Mouse (Mus musculus): ENCODE data around the gene Ncoa7.

DNA sequence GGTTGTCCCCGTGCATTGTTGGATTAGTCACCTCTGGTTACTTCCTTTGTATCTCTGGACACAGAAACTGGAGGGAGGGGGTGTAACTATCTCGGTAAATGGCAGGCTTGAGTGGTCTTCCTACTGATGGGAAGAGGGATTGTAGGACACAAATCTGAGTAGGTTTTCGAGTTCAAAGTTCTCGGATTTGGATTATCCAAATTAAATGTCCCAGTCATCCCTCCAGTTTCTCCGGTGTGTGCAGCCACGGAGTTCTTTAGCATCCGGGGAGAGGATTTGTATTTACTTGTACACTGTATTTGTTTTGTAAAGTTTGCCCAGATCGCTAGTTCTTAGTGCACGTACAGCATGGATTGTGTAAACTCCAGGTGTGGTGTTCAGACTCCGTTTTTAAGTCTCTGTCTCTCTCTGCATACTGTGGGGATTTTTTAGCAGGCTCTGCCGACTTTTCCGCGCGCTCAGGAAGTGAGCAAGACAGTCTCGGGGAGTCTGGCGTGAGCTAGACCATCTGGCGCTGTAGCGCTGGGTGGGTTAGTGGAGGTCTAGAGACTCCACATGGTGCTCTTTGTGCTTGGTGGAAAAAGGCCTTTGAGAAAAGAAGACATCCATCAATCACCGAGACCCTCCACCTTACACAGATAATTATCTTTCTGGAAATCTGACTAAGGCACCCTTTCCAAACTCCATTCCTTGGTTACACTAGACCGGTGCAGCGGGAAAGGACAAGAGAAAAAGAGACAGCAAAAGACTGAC, 40.5 kb upstream of the Ncoa7 start:
- no peak for TF ChIP-seq EP300 (IDR thresholded peaks at IDR 0.05; ENCODE audit: insufficient read depth, low read depth, low read length)
- TF ChIP-seq POLR2A (IDR thresholded peaks at IDR 0.05; ENCODE audit: insufficient read depth, low read depth, low read length), result no peak
- no peak for TF ChIP-seq CTCF (IDR thresholded peaks at IDR 0.05)

Measured in heart, adult 2 months (tissue).